Mouse (Mus musculus): ENCODE data around the gene Cd22.

- TF ChIP-seq POLR2A (IDR thresholded peaks at IDR 0.05; ENCODE audit: insufficient read depth, low read depth, low read length): no peak
- TF ChIP-seq CTCF (IDR thresholded peaks at IDR 0.05; ENCODE audit: insufficient read depth, low read depth, low read length): no peak
These were observed 37.1 kb upstream of the Cd22 start for GRCm38 (mm10) chr7:30917219-30917618.

Data from olfactory bulb, adult 2 months (tissue).